Mouse (Mus musculus): ENCODE measurements at regions not wholly inside any gene's neighbourhood (a gene's known extent, or its start where the extent isn't known, plus 50 kb on each side); places are given as distances from the start of the nearest gene placed in this dataset.
A peak's percentile ranks its signal among the peaks of the same experiment; 100 is the strongest.

DNA sequence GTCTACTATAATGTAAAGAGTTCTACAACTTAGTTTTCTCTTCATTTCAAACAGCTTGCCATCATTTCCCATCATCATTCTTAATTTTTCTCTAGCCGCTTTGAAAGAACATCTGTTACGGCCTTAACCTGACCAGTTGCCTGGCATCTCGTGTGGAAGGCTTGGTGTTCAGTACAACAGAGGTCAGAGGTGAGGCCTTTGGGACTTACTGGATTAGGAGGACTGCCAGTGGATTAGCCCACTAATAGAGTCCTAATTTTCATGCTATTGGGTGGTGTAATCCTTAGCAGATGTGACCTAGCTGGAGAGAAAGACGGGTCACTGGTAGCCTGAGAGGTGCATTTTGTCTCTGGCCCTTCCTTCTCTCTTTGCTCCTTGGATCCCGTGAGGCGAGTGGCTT, 341.3 kb upstream of the Gm10131 start:
- no peak overlapping the region for H3K9ac ChIP-seq (ENCODE audit: low read length)
- H3K4me2 ChIP-seq (ENCODE audit: low read length): no peak overlapping the region
- no peak overlapping the region for H3K4me3 ChIP-seq (ENCODE audit: control insufficient read depth in 1 of 2, insufficient read depth in 1 of 2, low read depth in 1 of 2, low read length in 2 of 2)
- no peak for ATAC-seq (ENCODE audit: insufficient number of reproducible peaks, insufficient read depth, low FRiP score, low read depth)
- no peak overlapping the region for H3K27ac ChIP-seq (replicated peaks in 1 of 2; ENCODE audit: control insufficient read depth in 1 of 2, insufficient read depth in 1 of 2, low read depth in 2 of 2, low read length in 2 of 2)
- H3K9me3 ChIP-seq (ENCODE audit: control insufficient read depth, low read length): no peaks in the 10 kb centered on the region
- H3K27me3 ChIP-seq (ENCODE audit: control insufficient read depth, insufficient read depth, low read length): no peaks in the 10 kb centered on the region
- WGBS: 96% methylated on average over 6 of the region's 6 CpGs
- peaks cover 20 to 29% of the 10 kb centered on the region in 2 experiments for H3K4me1 ChIP-seq (ENCODE audit: control insufficient read depth in 2 of 2, insufficient read depth in 2 of 2, low read length in 2 of 2)
- H3K36me3 ChIP-seq (ENCODE audit: control insufficient read depth, insufficient read depth, low read length): no peaks in the 10 kb centered on the region

DNA sequence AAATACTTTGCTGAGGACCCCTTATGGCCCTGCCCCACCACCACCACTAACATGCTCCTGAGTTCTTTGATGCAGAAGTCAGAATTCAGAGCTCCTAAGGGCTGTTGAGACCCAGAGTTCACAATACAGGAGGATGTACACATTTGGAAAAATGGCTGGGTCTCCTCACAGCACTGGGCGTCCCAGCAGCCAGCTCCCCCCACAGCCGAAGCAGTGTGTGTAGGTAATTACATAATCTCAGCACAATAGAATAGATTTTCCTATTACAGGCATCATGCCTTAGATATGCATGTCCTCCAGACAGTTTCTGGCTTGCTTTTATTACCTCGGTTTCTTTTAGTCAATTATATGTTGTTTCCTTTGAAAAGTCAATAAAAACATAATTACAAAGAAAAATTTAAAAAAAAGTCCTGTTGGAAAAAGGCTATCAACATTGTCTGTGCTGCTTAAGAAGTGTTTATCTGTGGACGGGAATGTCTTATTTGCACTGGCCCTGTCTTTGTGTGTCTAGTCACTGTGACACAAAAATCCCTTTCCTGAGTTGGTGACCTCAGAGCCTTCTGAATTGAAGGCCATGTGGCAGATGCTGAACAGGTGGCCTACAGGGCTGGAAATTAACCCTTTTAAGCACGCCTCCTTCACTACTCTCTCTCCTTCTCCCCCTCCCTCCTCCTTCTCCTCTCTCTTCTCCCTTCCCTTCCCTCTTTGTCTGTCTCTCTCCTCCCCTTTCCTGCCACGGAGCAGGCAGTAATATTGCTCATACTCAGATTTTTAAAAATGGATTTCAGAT, 339.9 kb upstream of the Gm10131 start:
- WGBS: 35% methylated on average over 6 of the region's 6 CpGs
- Histone ChIP-seq H3K4me3 (ENCODE audit: control insufficient read depth in 1 of 2, insufficient read depth in 1 of 2, low read depth in 1 of 2, low read length in 2 of 2) (no peak overlapping the region), H3K27me3 (ENCODE audit: control insufficient read depth, insufficient read depth, low read length) (no peaks in the 10 kb centered on the region), H3K36me3 (ENCODE audit: control insufficient read depth, insufficient read depth, low read length) (no peaks in the 10 kb centered on the region), H3K4me1 (ENCODE audit: control insufficient read depth in 2 of 2, insufficient read depth in 2 of 2, low read length in 2 of 2) (peaks cover 25 to 32% of the 10 kb centered on the region in 2 experiments), H3K27ac (replicated peaks in 1 of 2; ENCODE audit: control insufficient read depth in 1 of 2, insufficient read depth in 1 of 2, low read depth in 2 of 2, low read length in 2 of 2) (no peak overlapping the region), H3K4me2 (ENCODE audit: low read length) (no peak overlapping the region), H3K9me3 (ENCODE audit: control insufficient read depth, low read length) (no peaks in the 10 kb centered on the region), H3K9ac (ENCODE audit: low read length) (no peak overlapping the region)
- ATAC-seq (ENCODE audit: insufficient number of reproducible peaks, insufficient read depth, low FRiP score, low read depth): no peak

- Histone ChIP-seq H3K4me1 (ENCODE audit: control insufficient read depth in 2 of 2, insufficient read depth in 2 of 2, low read length in 2 of 2) (peaks cover 25 to 32% of the 10 kb centered on the region in 2 experiments), H3K9ac (ENCODE audit: low read length) (no peak overlapping the region), H3K27me3 (ENCODE audit: control insufficient read depth, insufficient read depth, low read length) (no peaks in the 10 kb centered on the region), H3K4me3 (ENCODE audit: control insufficient read depth in 1 of 2, insufficient read depth in 1 of 2, low read depth in 1 of 2, low read length in 2 of 2) (no peak overlapping the region), H3K36me3 (ENCODE audit: control insufficient read depth, insufficient read depth, low read length) (no peaks in the 10 kb centered on the region), H3K4me2 (ENCODE audit: low read length) (no peak overlapping the region), H3K9me3 (ENCODE audit: control insufficient read depth, low read length) (no peaks in the 10 kb centered on the region), H3K27ac (replicated peaks in 1 of 2; ENCODE audit: control insufficient read depth in 1 of 2, insufficient read depth in 1 of 2, low read depth in 2 of 2, low read length in 2 of 2) (0 out of 4 replicates have a peak overlapping the region, but pooled peaks of 1 of the 2 experiments have one; percentile 81)
- no peak for ATAC-seq (ENCODE audit: insufficient number of reproducible peaks, insufficient read depth, low FRiP score, low read depth)
- 91% methylated on average over 11 of the region's 11 CpGs for WGBS
These were observed 338.0 kb upstream of the Gm10131 start for GRCm38 (mm10) chr8:34449391-34450044.

DNA sequence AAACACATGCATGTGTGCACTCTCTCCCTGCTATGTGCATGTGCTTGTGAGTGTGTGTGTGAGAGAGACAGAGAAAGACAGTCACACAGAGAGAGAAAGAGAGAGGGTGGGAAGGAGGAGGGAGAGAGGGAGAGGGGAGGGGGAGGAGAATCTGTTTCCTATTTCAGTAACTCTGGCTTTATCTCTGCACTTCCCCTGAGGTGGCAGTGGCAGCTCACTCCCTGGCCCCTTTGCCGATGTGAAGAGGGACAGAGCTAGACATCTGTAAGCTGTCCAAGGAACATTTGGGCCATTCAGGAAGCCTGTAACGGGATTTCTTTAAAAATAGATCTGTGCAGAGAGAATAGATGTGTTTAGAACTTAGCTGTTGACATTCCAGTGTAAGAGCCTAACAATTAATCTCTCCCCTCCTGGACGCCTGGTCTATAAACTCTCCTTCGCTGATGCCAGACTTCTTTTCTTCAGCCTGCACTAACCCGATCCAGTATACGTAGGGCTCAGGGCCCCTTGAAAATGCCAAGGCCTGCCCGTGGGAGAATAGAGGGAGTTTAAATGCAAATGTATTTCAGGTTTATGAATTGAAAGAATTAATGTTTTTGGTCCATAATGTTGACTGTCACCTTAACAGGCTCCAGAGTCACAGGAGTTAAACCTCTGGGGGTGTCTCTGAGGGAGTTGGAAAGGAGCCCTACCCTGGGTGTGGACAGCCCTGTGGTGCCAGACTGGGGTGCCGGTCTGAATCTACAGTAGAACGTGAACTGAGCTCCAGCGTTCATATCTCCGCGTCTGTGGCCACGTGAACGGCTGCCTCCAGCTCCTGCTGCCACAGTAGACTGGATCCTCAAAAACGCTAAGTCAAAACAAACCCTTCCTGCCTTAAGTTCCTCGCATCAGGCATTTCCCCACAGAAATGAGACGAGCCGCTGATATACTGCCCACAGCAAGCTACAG, 336.6 kb upstream of the Gm10131 start:
- 5% methylated on average over 18 of the region's 18 CpGs for WGBS
- peak overlapping the region; percentile 50 for H3K9ac ChIP-seq (ENCODE audit: low read length)

GRCm38 (mm10) chr8:34442688-34443087, 331.2 kb upstream of the Gm10131 start:
- no peak overlapping the region for H3K4me3 ChIP-seq (ENCODE audit: control insufficient read depth in 1 of 2, insufficient read depth in 1 of 2, low read depth in 1 of 2, low read length in 2 of 2)
- H3K27me3 ChIP-seq (ENCODE audit: control insufficient read depth, insufficient read depth, low read length): no peaks in the 10 kb centered on the region
- no peaks in the 10 kb centered on the region for H3K9me3 ChIP-seq (ENCODE audit: control insufficient read depth, low read length)
- H3K36me3 ChIP-seq (ENCODE audit: control insufficient read depth, insufficient read depth, low read length): no peaks in the 10 kb centered on the region
- H3K4me1 ChIP-seq (ENCODE audit: control insufficient read depth in 2 of 2, insufficient read depth in 2 of 2, low read length in 2 of 2): peaks cover 2 to 4% of the 10 kb centered on the region in 2 experiments; a peak in 3 of 4 replicates
- WGBS: 82% methylated on average over 3 of the region's 3 CpGs
- no peak for ATAC-seq (ENCODE audit: insufficient number of reproducible peaks, insufficient read depth, low FRiP score, low read depth)
- H3K4me2 ChIP-seq (ENCODE audit: low read length): no peak overlapping the region
- no peak overlapping the region for H3K27ac ChIP-seq (replicated peaks in 1 of 2; ENCODE audit: control insufficient read depth in 1 of 2, insufficient read depth in 1 of 2, low read depth in 2 of 2, low read length in 2 of 2)
- no peak overlapping the region for H3K9ac ChIP-seq (ENCODE audit: low read length)

More for the DNA sequence above, 336.6 kb upstream of the Gm10131 start:
- no peaks in the 10 kb centered on the region for H3K27me3 ChIP-seq (ENCODE audit: control insufficient read depth, insufficient read depth, low read length)
- H3K4me1 ChIP-seq (ENCODE audit: control insufficient read depth in 2 of 2, insufficient read depth in 2 of 2, low read length in 2 of 2): peaks cover 24 to 32% of the 10 kb centered on the region in 2 experiments
- H3K36me3 ChIP-seq (ENCODE audit: control insufficient read depth, insufficient read depth, low read length): no peaks in the 10 kb centered on the region
- peak overlapping the region; percentile 59 for H3K4me2 ChIP-seq (ENCODE audit: low read length)
- no peaks in the 10 kb centered on the region for H3K9me3 ChIP-seq (ENCODE audit: control insufficient read depth, low read length)
- peak; percentile 83 for ATAC-seq (ENCODE audit: insufficient number of reproducible peaks, insufficient read depth, low FRiP score, low read depth)
- peak overlapping the region in 1 of 2 experiments; percentile 6; a peak in 2 of 4 replicates for H3K4me3 ChIP-seq (ENCODE audit: control insufficient read depth in 1 of 2, insufficient read depth in 1 of 2, low read depth in 1 of 2, low read length in 2 of 2)
- peak overlapping the region; percentile 65 to 81 for H3K27ac ChIP-seq (replicated peaks in 1 of 2; ENCODE audit: control insufficient read depth in 1 of 2, insufficient read depth in 1 of 2, low read depth in 2 of 2, low read length in 2 of 2)

GRCm38 (mm10) chr8:34441756-34442155, 330.2 kb upstream of the Gm10131 start:
- no peak overlapping the region for H3K4me2 ChIP-seq (ENCODE audit: low read length)
- no peak for ATAC-seq (ENCODE audit: insufficient number of reproducible peaks, insufficient read depth, low FRiP score, low read depth)
- 49% methylated on average over 3 of the region's 3 CpGs for WGBS

GRCm38 (mm10) chr8:34440771-34441170, 329.2 kb upstream of the Gm10131 start:
- H3K9ac ChIP-seq (ENCODE audit: low read length): no peak overlapping the region
- 81% methylated on average over 4 of the region's 4 CpGs for WGBS
- H3K4me2 ChIP-seq (ENCODE audit: low read length): no peak overlapping the region
- no peak overlapping the region for H3K27ac ChIP-seq (replicated peaks in 1 of 2; ENCODE audit: control insufficient read depth in 1 of 2, insufficient read depth in 1 of 2, low read depth in 2 of 2, low read length in 2 of 2)
- no peaks in the 10 kb centered on the region for H3K27me3 ChIP-seq (ENCODE audit: control insufficient read depth, insufficient read depth, low read length)
- no peaks in the 10 kb centered on the region for H3K4me1 ChIP-seq (ENCODE audit: control insufficient read depth in 2 of 2, insufficient read depth in 2 of 2, low read length in 2 of 2)
- no peak for ATAC-seq (ENCODE audit: insufficient number of reproducible peaks, insufficient read depth, low FRiP score, low read depth)
- H3K4me3 ChIP-seq (ENCODE audit: control insufficient read depth in 1 of 2, insufficient read depth in 1 of 2, low read depth in 1 of 2, low read length in 2 of 2): no peak overlapping the region
- no peaks in the 10 kb centered on the region for H3K9me3 ChIP-seq (ENCODE audit: control insufficient read depth, low read length)
- no peaks in the 10 kb centered on the region for H3K36me3 ChIP-seq (ENCODE audit: control insufficient read depth, insufficient read depth, low read length)

More at GRCm38 (mm10) chr8:34441756-34442155, 330.2 kb upstream of the Gm10131 start:
- Histone ChIP-seq H3K9ac (ENCODE audit: low read length) (no peak overlapping the region), H3K4me3 (ENCODE audit: control insufficient read depth in 1 of 2, insufficient read depth in 1 of 2, low read depth in 1 of 2, low read length in 2 of 2) (no peak overlapping the region), H3K27ac (replicated peaks in 1 of 2; ENCODE audit: control insufficient read depth in 1 of 2, insufficient read depth in 1 of 2, low read depth in 2 of 2, low read length in 2 of 2) (no peak overlapping the region), H3K27me3 (ENCODE audit: control insufficient read depth, insufficient read depth, low read length) (no peaks in the 10 kb centered on the region), H3K36me3 (ENCODE audit: control insufficient read depth, insufficient read depth, low read length) (no peaks in the 10 kb centered on the region), H3K9me3 (ENCODE audit: control insufficient read depth, low read length) (no peaks in the 10 kb centered on the region), H3K4me1 (ENCODE audit: control insufficient read depth in 2 of 2, insufficient read depth in 2 of 2, low read length in 2 of 2) (no peaks in the 10 kb centered on the region)

Measured in heart, embryonic 14.5 days (tissue).